Mouse (Mus musculus) gastrocnemius, postnatal 10 days (tissue): ENCODE results near the gene Atf5. TPM values are rescaled to one million over a fixed set of nuclear protein-coding genes. Genes with fewer than 3 reads are reported as not detected.

Source experiments
- DNase-seq: peaks from one replicate; pipeline ENCODE4 v3.0.0; 2021; ENCODE audit warnings: mixed read lengths
- microRNA-seq, 2 experiments: library from miRNA; unstranded; fragments of <30 nt; microRNA quantifications; one replicate each; pipeline ENCODE4 v1.2.0; 2021
- total RNA-seq, 2 experiments: library from RNA; stranded (reverse); gene quantifications; 2 replicates each; pipeline ENCODE4 v1.2.3; 2021

Atf5 gene
- total RNA-seq, 2 experiments from 2014 or later = 55.1 to 60.5 TPM

- no peak for DNase-seq
Observed at GRCm38 (mm10) chr7:44768129-44768528, 48.3 kb downstream of the Atf5 start.

Small RNA genes within 50 kb of the gene (microRNA-seq; reads per million reads assigned to microRNA genes)
- gene Mir707 = 0 reads per million in 2 experiments

Other genes starting within 250 kb of the Atf5 start
- gene Napsa, start 244.3 kb downstream of the Atf5 start, total RNA-seq = under 1 TPM in 1 of 2 experiments, not detected in 1; 0.99 TPM
- 1 to 10 TPM; 1.4 to 1.6 TPM for gene Kcnc3, start 226.0 kb downstream of the Atf5 start, total RNA-seq
- gene Myh14, start 145.8 kb downstream of the Atf5 start, total RNA-seq = 10 to 100 TPM; 21.4 to 23.3 TPM
- gene Izumo2, start 107.9 kb downstream of the Atf5 start, total RNA-seq = not detected
- 10 to 100 TPM; 16.7 to 18.5 TPM for gene Vrk3, start 68.2 kb downstream of the Atf5 start, total RNA-seq
- gene Zfp473, start 65.6 kb downstream of the Atf5 start, total RNA-seq = under 1 TPM in 1 of 2 experiments, not detected in 1; 0.29 TPM
- 10 to 100 TPM; 28.0 to 35.3 TPM for gene Nup62, start 570 bp downstream of the Atf5 start, total RNA-seq
- 1 to 10 TPM; 1.9 to 2.3 TPM for gene Il4i1, start 271 bp downstream of the Atf5 start, total RNA-seq
- 10 to 100 TPM; 84.2 to 86.4 TPM for gene Akt1s1, start 32.3 kb upstream of the Atf5 start, total RNA-seq
- 10 to 100 TPM; 41.7 to 49.0 TPM for gene Tbc1d17, start 32.4 kb upstream of the Atf5 start, total RNA-seq
- 10 to 100 TPM; 14.4 to 16.5 TPM for gene Pnkp, start 40.5 kb upstream of the Atf5 start, total RNA-seq
- gene Ptov1, start 53.1 kb upstream of the Atf5 start, total RNA-seq = 100 to 1,000 TPM; 210 to 216 TPM
- 10 to 100 TPM; 44.7 to 53.5 TPM for gene Med25, start 76.1 kb upstream of the Atf5 start, total RNA-seq
- gene Fuz, start 79.4 kb upstream of the Atf5 start, total RNA-seq = 10 to 100 TPM; 15.0 to 18.1 TPM
- gene Ap2a1, start 112.8 kb upstream of the Atf5 start, total RNA-seq = 10 to 100 TPM; 59.0 to 65.0 TPM
- not detected for gene Tsks, start 126.5 kb upstream of the Atf5 start, total RNA-seq
- gene Cpt1c, start 158.2 kb upstream of the Atf5 start, total RNA-seq = 1 to 10 TPM; 4.4 to 5.7 TPM
- 100 to 1,000 TPM; 267 to 271 TPM for gene Prmt1, start 169.9 kb upstream of the Atf5 start, total RNA-seq
- gene Irf3, start 181.0 kb upstream of the Atf5 start, total RNA-seq = 10 to 100 TPM; 26.5 to 35.8 TPM
- gene Bcl2l12, start 182.1 kb upstream of the Atf5 start, total RNA-seq = 10 to 100 TPM; 10.8 to 14.0 TPM
- gene Scaf1, start 199.7 kb upstream of the Atf5 start, total RNA-seq = 10 to 100 TPM; 47.7 to 55.8 TPM
- 10 to 100 TPM; 75.5 to 80.6 TPM for gene Rras, start 201.3 kb upstream of the Atf5 start, total RNA-seq
- gene Prr12, start 236.2 kb upstream of the Atf5 start, total RNA-seq = 10 to 100 TPM; 36.0 to 43.1 TPM
- gene Nosip, start 245.8 kb upstream of the Atf5 start, total RNA-seq = 10 to 100 TPM; 35.9 to 40.5 TPM
- 10 to 100 TPM in 1 of 2 experiments, 1 to 10 TPM in 1; 8.5 to 10.7 TPM for gene Prrg2, start 246.0 kb upstream of the Atf5 start, total RNA-seq